Mouse (Mus musculus) lung, postnatal 0 days (tissue): ENCODE measurements around the gene Ston2.

Source experiments
- CTCF ChIP-seq: IDR thresholded peaks from 2 replicates; pipeline ENCODE4 v1.5.1; 2016; ENCODE audit warnings: antibody characterized with exemption, mild to moderate bottlenecking
- EP300 ChIP-seq: IDR thresholded peaks from 2 replicates; pipeline ENCODE4 v1.6.1; 2016; ENCODE audit warnings: antibody characterized with exemption, mild to moderate bottlenecking, control low read depth

DNA sequence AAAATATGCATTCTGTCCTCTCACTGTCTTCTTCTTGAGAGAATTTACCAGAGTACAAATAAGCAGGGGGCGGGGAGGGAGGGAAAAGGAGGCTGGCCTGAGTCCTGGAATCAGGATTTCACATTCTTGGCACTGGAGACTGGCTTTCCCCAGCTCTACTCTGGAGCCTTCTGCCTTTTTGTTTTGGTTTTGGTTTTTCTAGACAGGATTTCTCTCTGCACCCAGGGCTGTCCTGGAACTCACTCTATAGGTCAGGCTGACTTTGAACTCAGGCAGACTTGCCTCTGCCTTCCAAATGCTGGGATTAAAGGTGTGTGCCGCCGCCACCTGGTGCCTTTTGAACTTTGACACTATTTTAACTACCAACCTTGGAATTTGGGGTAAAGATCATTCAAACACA is 149.8 kb downstream of the Ston2 start:
- TF ChIP-seq CTCF (no peak), EP300 (no peak)
